Mouse (Mus musculus) layer of hippocampus, adult 2 months (tissue): ENCODE measurements around the gene Tbx21. TPM values are rescaled to one million over a fixed set of nuclear protein-coding genes. Genes with fewer than 3 reads are reported as not detected.

Source experiments
- DNase-seq, 2 experiments: peaks; one replicate each; pipeline ENCODE4 v3.0.0; 2022; ENCODE audit warnings: low spot score in 2 of 2
- H3K27ac ChIP-seq: fragments of 200-600 bp; 2 replicates; pipeline ENCODE4 v1.8.1; 2022
- H3K4me3 ChIP-seq: fragments of 200-600 bp; 2 replicates; pipeline ENCODE4 v1.8.1; 2022; ENCODE audit warnings: mild to moderate bottlenecking
- CTCF ChIP-seq: fragments of 200-600 bp; conservative IDR thresholded peaks from 2 replicates; pipeline ENCODE4 v1.8.1; 2022; ENCODE audit warnings: antibody characterized with exemption, mild to moderate bottlenecking, moderate library complexity
- total RNA-seq, 2 experiments: library from RNA; stranded (reverse); gene quantifications; 2 replicates each; pipeline ENCODE4 v1.2.3; 2021

The Tbx21 gene
- total RNA-seq, 2 experiments from 2014 or later: 0.17 to 0.23 TPM

- no peak overlapping the region for H3K27ac ChIP-seq
- TF ChIP-seq CTCF: no peak
- DNase-seq: no peak
- no peak overlapping the region for H3K4me3 ChIP-seq
Measured at GRCm38 (mm10) chr11:97094600-97094999, 20.5 kb downstream of the Tbx21 start.

GRCm38 (mm10) chr11:97086365-97086764, 28.8 kb downstream of the Tbx21 start:
- H3K27ac ChIP-seq: no peak overlapping the region
- H3K4me3 ChIP-seq: no peak overlapping the region
- no peak for DNase-seq
- no peak for TF ChIP-seq CTCF

- no peak for TF ChIP-seq CTCF
- DNase-seq: no peak
- no peak overlapping the region for H3K4me3 ChIP-seq
- H3K27ac ChIP-seq: no peak overlapping the region
Measured at GRCm38 (mm10) chr11:97084821-97085505, 30.2 kb downstream of the Tbx21 start.

- Histone ChIP-seq H3K27ac (peak overlapping the region; percentile 59), H3K4me3 (no peak overlapping the region)
- DNase-seq: peak; percentile 22 to 42
- no peak for TF ChIP-seq CTCF
Measured at GRCm38 (mm10) chr11:97083401-97084140, 31.6 kb downstream of the Tbx21 start.

GRCm38 (mm10) chr11:97082977-97083376, 32.2 kb downstream of the Tbx21 start:
- peak; percentile 85 for TF ChIP-seq CTCF
- peak; percentile 63 to 65 for DNase-seq
- no peak overlapping the region for H3K4me3 ChIP-seq

GRCm38 (mm10) chr11:97080291-97080690, 34.8 kb downstream of the Tbx21 start:
- DNase-seq: no peak
- no peak for TF ChIP-seq CTCF
- Histone ChIP-seq H3K4me3 (no peak overlapping the region), H3K27ac (no peak overlapping the region)

More at GRCm38 (mm10) chr11:97082977-97083376, 32.2 kb downstream of the Tbx21 start:
- H3K27ac ChIP-seq: 0 out of 2 replicates have a peak overlapping the region, but pooled peaks have one; percentile 59

- Histone ChIP-seq H3K27ac (no peak overlapping the region), H3K4me3 (no peak overlapping the region)
- no peak for DNase-seq
- TF ChIP-seq CTCF: no peak
Measured at GRCm38 (mm10) chr11:97078751-97079150, 36.4 kb downstream of the Tbx21 start.

GRCm38 (mm10) chr11:97074235-97074634, 40.9 kb downstream of the Tbx21 start:
- no peak for TF ChIP-seq CTCF
- DNase-seq: no peak
- Histone ChIP-seq H3K4me3 (no peak overlapping the region), H3K27ac (no peak overlapping the region)

GRCm38 (mm10) chr11:97072533-97072932, 42.6 kb downstream of the Tbx21 start:
- H3K4me3 ChIP-seq: no peak overlapping the region
- H3K27ac ChIP-seq: no peak overlapping the region
- peak; percentile 55 to 75 for DNase-seq
- TF ChIP-seq CTCF: peak; percentile 82

GRCm38 (mm10) chr11:97071129-97071528, 44.0 kb downstream of the Tbx21 start:
- Histone ChIP-seq H3K4me3 (no peak overlapping the region), H3K27ac (no peak overlapping the region)
- DNase-seq: no peak
- TF ChIP-seq CTCF: no peak

- no peak overlapping the region for H3K4me3 ChIP-seq
- no peak overlapping the region for H3K27ac ChIP-seq
- TF ChIP-seq CTCF: no peak
- no peak for DNase-seq
Measured at GRCm38 (mm10) chr11:97069770-97070169, 45.4 kb downstream of the Tbx21 start.

GRCm38 (mm10) chr11:97069333-97069732, 45.8 kb downstream of the Tbx21 start:
- TF ChIP-seq CTCF: no peak
- Histone ChIP-seq H3K4me3 (no peak overlapping the region), H3K27ac (no peak overlapping the region)
- no peak for DNase-seq

GRCm38 (mm10) chr11:97066656-97067360, 48.3 kb downstream of the Tbx21 start:
- Histone ChIP-seq H3K4me3 (no peak overlapping the region), H3K27ac (no peak overlapping the region)
- no peak for DNase-seq
- TF ChIP-seq CTCF: no peak
